Mouse (Mus musculus) cerebellum, adult 11-12 months (tissue): ENCODE data around the gene Ccdc78.
"Not testable (repeated sequence)": the region's sequence is repeated elsewhere in the genome, so short reads cannot be mapped to it uniquely, and the experiment has no call there.

ENCODE experiments used
- DNase-seq: peaks from one replicate; pipeline ENCODE4 v3.0.0; 2022

Gene Ccdc78

DNA sequence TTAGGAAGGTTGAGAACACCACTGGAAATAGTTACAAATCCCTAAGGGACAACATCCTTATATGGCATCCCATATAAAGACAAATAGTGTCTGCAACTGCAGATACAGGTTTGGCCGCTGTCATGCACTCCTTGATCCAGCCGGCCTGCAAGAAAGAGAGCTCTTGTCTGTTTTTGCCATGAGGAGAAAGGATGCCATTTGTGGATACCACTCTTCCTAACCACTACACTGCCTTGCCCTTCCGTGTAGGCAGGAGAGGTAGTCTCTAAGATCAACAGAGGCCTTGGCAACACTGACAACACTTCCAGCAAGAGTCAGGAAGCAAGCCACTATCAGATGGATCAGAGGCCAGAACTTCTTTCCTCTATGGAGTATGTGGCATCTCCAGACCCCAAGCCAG lies at the start of gene Ccdc78:
Gene Ccdc78, plus strand, starts transcription at position 301 of the 400 bp plus-strand sequence.
- DNase-seq: no peak

- no peak for DNase-seq
Observed at GRCm38 (mm10) chr17:25738861-25739260, 47.5 kb upstream of the Ccdc78 start.

DNA sequence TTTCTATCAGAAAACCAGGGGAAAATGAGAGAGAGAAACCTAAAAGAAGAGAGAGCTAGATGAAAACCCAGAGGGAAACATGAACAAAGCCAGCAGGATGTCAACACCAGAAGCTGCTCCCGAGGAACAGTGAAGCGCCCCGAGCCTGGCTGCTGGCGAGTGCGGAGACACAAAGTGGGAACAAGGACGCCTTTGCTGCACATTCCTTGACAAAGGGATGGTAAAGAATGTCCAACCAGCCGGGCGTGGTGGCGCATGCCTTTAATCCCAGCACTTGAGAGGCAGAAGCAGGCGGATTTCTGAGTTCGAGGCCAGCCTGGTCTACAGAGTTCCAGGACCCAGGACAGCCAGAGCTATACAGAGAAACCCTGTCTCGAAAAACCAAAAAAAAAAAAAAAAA lies 44.9 kb upstream of the Ccdc78 start:
- not testable (repeated sequence) for DNase-seq

DNA sequence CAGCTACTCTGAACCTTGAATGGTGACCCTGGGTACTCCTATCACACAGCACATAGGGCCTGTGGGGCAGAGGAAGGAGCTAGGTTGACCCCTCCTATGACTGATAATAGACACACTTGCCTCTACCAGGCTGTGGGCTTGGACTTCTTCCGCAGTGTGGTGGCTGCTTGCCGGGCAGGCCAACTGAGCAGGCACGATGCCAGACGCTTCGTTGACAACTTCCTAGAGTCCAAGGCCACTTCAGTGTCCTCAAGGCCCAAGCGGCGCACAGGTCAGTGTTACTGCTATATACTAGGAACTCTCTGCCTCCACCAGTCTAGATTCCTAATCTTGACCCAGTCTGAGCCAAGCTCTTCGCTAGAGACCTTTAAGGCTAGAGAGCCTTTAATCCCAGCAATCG lies 42.5 kb upstream of the Ccdc78 start:
- no peak for DNase-seq

DNA sequence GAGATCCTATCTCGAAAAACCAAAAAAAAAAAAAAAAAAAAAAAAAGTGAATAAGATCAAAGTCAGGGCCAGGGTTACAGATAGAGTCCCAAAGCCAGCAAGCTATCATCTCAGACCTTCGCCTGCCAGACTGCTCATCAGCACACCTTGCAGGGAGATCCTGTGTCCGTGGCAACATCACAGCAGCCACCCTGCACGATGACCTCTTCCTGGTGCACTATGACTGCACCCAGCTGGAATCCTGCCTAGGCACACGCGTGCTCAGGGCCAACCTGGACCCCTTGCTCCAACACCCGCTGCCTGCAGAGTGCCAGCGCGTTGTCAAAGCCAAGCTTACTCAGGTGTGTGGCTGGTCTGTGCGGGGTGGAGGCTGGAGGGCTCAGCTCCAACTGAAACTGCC lies 42.1 kb upstream of the Ccdc78 start:
- no peak for DNase-seq

DNA sequence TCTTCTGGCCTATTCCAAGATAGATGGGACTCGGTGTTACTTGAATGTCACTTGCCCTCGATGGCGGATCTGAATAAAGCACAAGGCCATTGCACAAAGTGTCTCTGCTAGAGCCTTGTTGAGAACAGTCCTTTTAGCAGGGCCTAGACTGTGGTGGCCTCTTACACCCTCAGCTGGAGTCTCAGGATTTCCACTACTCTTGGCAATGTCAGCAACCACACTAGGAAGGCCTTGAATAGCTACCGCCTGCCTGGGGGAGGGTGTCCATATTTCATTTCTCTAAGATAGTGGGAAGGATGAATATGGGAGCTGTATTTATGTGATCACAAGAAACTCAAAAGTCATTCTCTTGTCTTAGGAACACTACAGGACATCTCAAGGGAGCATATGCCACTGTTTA lies 38.1 kb upstream of the Ccdc78 start:
- no peak for DNase-seq

DNA sequence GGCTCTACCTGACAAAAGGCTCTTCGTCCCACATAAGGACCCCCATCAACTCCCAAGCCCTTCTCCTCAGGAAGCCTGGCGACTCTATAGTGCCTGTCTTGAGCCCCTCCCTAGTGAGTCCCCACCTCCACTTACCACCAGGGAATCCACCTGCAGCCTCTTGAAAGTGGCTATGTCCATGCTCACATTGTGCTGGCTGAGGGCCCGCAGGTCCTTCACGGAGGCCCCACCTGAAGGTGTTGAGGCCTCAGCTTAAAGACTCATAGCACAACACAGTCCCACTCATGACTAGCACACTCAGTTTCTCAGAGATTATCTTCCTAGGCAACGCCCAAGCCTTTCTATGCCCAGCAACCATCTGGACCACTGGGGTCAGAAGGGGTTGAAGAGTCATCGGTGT lies 37.1 kb upstream of the Ccdc78 start:
- DNase-seq: no peak

DNA sequence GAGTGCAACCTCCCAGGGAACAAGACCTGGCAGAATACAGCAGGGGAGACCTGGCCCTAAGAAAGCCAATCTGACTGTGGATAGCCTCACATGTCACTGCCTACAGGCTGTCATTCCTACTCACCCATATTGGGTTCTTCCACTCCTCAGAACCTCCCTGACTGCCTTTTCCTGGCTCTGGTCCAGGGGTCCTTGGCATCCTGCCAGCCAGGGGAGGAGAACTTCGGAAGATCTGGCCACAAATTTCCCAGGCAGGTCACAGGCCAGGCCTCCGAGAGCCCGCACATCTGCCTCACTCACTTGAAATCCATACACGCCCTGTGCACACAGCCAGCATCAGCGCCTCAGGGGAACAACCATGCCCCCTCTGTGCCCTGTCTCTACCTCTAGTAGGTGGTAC lies 34.9 kb upstream of the Ccdc78 start:
- DNase-seq: no peak

DNA sequence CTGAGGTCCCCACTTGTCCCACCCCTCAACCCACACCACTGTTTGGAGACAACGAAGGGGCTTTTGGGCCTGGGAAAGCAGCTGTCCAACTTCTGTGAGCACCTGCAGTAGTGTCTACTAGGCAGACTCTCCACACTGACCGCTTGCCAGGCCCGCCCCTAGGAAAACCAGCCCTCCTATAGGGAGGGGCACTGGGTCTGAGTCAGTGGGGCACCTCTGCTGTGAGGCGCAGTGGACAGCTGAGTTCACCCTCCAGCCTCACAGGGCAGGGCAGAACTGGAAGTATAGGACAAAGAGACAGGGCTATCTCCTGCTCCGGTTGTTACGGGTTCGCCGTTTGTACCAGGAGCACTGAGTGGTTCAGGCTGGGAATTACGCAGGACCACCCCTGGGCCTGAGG lies 32.1 kb upstream of the Ccdc78 start, which contains the start of gene Msln:
Gene Msln, minus strand, starts transcription at position 138 of the 400 bp plus-strand sequence.
- no peak for DNase-seq

DNA sequence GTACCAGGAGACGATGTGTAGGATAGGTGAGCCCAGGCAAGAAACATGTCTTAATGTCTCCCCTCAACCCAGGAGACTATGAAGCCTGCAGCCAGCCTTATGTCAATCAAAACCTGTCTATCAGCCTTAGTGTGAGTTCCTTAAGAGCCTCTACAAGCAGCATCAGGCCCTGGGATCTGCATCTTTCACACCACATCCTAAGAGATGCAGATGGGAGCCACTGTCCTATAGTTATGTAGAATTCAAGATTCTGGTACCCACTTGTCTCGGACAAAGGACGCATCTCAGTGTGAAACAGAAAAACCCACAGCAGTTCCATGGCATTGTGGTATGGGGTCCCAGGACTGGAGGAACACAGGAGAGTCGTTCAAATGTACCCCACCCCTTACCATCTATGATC lies 31.3 kb upstream of the Ccdc78 start:
- no peak for DNase-seq

DNA sequence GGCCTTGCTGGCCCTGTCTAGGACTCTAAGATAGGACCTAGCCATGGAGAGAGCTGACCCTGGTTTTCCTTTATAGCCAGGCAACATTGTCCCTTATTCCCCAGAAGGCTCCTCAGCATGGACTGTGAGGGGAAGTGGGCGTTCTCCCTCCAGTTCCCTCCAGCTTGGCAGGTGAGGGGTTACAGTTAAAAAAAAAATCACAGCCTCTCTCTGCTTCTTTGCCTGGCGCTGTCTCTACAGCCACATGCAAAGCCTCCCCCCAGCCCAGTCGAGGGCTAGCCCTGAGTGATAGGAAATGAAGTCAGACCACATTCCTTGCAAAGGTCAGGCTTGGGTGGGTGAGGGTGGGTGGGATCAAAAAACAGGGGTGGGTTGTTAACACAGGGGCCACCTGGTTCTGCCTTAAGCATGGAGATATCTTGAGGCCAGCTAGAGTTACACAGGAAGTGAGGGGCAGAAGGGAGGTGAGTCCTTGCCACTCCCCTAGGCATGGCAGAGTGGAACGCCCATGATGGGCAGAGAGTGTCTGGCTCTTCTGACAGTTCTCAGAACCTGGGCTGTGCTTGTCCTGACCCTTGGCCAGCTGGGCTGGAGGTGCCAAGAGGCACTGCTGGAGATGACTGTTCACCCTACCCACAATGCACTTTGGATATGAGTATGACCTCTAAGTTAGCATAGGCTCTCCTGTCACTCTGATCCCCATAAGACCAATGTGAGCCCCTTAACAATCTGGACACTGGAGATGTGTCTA lies 30.6 kb upstream of the Ccdc78 start:
- no peak for DNase-seq

- DNase-seq: no peak
Observed at GRCm38 (mm10) chr17:25756378-25757242, 29.8 kb upstream of the Ccdc78 start.

DNA sequence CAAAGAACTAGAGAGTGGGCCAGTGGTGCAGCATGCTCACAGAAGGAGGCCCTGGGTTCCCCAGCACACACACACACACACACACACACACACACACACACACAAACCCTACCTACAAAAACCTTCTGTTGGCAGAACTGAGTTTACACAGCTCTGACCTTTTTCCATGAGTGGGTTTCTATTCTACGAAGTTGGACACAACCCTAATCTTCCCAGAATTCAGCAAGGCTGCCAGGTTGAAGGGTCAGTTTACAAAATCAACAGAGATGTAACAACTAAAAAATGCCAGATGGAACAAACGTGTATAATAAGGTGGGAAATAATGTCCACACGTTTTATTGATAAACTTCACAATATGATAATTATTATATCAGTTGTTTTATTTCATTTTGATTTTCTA lies 28.7 kb upstream of the Ccdc78 start:
- DNase-seq: no peak

DNA sequence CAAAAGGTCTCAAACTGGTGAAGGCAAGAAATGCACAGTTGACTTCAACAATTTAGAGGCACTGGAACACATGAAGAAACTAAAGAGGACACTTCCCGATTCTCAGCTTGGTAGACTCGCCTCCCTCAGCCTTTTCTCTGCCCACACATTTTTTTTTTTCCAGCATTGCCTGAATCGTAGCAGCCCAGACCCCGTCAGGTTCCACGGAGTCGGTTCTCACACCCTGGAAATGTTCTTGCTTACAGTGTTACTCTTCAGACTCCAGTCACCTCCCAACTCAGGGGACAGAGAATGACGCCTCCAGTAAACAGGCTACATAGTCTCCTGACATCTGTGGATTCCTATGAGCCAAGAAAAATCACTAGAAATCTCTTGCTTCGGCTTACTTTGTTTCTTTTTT lies 26.2 kb upstream of the Ccdc78 start:
- no peak for DNase-seq

DNA sequence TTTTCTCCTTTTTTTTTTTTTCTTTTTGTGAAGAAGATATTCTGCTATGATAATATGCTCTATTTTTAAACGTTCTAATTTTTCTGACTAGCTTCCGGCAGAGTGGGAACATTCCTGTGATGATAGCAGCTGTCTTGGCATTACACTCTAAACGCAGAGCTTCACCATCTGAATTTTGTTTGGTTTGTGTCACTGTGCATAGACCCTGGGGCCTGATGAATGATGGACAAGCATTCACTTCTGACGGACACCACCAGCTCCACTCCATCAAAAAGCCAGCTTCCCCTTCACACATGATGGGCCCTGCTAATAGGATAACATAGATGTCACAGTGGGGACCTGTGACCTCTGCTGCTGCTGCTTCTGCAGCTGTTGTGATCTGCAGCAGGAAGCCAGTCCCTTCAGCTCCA lies 24.8 kb upstream of the Ccdc78 start:
- DNase-seq: no peak

- no peak for DNase-seq
Observed at GRCm38 (mm10) chr17:25762591-25762990, 23.8 kb upstream of the Ccdc78 start.

DNA sequence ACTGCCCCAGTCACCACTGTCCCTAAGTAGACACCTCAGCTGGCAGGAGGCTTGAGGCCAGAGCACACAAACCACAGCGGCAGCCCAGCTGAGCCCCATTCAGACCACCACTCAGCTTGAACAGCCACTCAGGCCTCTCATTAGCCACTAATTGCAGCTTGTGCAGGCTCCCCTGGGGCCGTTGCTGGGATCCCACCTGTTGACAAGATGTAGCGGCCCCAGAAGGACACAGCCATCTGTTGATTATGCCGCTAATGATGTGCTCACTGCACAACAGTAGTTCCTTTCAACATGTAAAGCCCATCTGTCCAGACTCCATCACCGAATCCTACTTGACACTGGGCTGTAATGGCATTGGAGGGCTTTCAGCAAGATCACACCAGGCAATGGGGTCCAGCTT lies 20.5 kb upstream of the Ccdc78 start:
- DNase-seq: no peak

DNA sequence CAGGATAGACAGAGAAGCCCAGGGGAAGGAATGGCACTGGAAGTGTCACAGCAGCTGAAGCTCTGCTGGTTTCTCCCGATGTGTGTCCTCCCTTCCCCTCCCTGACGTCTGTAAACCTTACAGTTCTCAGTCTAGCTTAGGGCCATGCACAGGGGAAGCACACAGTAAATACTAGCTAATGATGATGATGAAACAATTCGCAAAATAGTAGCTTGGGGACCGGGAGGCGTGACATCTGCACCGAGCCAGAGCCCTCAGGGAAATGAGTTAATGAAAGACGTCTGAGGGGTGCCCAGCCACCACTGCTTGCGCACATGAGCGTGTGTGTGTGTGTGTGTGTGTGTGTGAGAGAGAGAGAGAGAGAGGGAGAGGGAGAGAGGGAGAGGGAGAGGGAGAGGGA lies 17.0 kb upstream of the Ccdc78 start:
- no peak for DNase-seq

- DNase-seq: peak; percentile 96
Observed at GRCm38 (mm10) chr17:25773549-25774120, 12.7 kb upstream of the Ccdc78 start, which contains the start of gene Narfl. Narfl (plus strand) TSS chr17:25773776.

- peak; percentile 23 for DNase-seq
Observed at GRCm38 (mm10) chr17:25775318-25776062, 10.9 kb upstream of the Ccdc78 start.

GRCm38 (mm10) chr17:25777948-25778347 lies 8.4 kb upstream of the Ccdc78 start:
- DNase-seq: no peak

DNA sequence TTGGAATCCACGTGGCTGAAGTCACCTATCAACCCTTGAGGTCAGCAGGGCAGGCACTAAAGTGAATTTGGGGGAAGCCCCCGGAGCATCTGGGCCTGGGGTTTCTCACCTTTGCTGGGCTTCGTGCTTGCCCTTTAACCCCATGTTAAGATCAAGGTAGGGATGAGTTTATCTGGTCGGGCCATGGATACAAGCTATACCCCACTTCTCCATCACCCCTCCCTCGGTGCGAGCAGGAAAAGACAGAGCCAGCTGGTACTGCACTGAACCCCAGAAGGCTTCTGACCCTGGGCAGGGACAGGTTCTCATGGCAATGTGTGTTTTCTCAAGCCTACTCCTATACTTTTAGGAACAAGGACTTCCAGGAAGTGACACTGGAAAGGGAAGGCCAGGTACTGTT lies 5.0 kb upstream of the Ccdc78 start:
- DNase-seq: peak; percentile 33

DNA sequence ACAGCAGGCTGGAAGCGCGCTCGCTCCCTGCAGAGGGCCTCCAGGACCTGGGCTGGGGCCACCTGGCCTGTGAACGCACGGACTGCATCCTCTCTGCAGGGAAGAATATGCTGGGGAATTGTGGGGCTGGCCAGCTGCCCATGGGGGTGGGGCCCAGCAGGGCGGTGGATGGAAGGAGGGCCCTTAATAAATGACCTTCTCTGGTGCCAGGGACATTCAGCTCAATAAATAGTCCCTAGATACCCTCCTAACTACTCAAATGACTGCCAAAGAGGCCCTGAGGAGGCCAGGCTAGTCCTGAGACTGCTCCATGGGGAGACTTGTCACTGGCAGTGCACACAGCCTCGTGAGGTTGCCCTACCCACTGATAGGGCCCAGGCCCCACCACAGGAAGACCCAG lies 3.3 kb upstream of the Ccdc78 start:
- peak; percentile 75 for DNase-seq
